Mouse (Mus musculus): ENCODE results near the gene Spats2. TPM values are rescaled to one million over a fixed set of nuclear protein-coding genes. Genes with fewer than 3 reads are reported as not detected.
"Not testable (repeated sequence)": the region's sequence is repeated elsewhere in the genome, so short reads cannot be mapped to it uniquely, and the experiment has no call there.

Spats2 gene
- polyA plus RNA-seq, 1 experiment from 2014 or later, result 23.8 TPM

- ATAC-seq, result peak; percentile 66
- Histone ChIP-seq H3K4me1 (peaks cover 54% of the 10 kb centered on the region), H3K9ac (peak overlapping the region; percentile 82), H3K27me3 (replicated peaks) (peaks cover 7% of the 10 kb centered on the region), H3K36me3 (no peaks in the 10 kb centered on the region), H3K9me3 (replicated peaks) (no peaks in the 10 kb centered on the region), H3K4me3 (peak overlapping the region; percentile 80), H3K27ac (peak overlapping the region; percentile 79), H3K4me2 (peak overlapping the region; percentile 87)
- WGBS (ENCODE audit: insufficient replicate concordance), result under 1% methylated on average over 109 of the region's 115 CpGs
These were observed 532 bp downstream of the Spats2 start for GRCm38 (mm10) chr15:99126081-99126815.

GRCm38 (mm10) chr15:99126816-99127365 is 1.2 kb downstream of the Spats2 start:
- 0 out of 2 replicates have a peak, but pooled peaks have one; percentile 45 for ATAC-seq
- Histone ChIP-seq H3K4me1 (peaks cover 52% of the 10 kb centered on the region), H3K4me2 (peak overlapping the region; percentile 87), H3K9ac (peak overlapping the region; percentile 82), H3K9me3 (replicated peaks) (no peaks in the 10 kb centered on the region), H3K4me3 (peak overlapping the region; percentile 80), H3K27ac (peak overlapping the region; percentile 79), H3K36me3 (no peaks in the 10 kb centered on the region), H3K27me3 (replicated peaks) (peaks cover 5% of the 10 kb centered on the region; the same call in 1 of the 2 replicates)
- under 1% methylated on average over 35 of the region's 35 CpGs for WGBS (ENCODE audit: insufficient replicate concordance)

GRCm38 (mm10) chr15:99127851-99128522 is 2.3 kb downstream of the Spats2 start:
- Histone ChIP-seq H3K9ac (no peak overlapping the region), H3K9me3 (replicated peaks) (no peaks in the 10 kb centered on the region), H3K4me3 (peak overlapping the region; percentile 80; the same call in 1 of the 2 replicates), H3K4me2 (peak overlapping the region; percentile 87), H3K27ac (no peak overlapping the region), H3K4me1 (peaks cover 52% of the 10 kb centered on the region), H3K36me3 (0 out of 2 replicates have a peak, but pooled peaks cover under 1% of the 10 kb centered on the region), H3K27me3 (replicated peaks) (peaks cover 5% of the 10 kb centered on the region; the same call in 1 of the 2 replicates)
- WGBS (ENCODE audit: insufficient replicate concordance), result 43% methylated on average over 6 of the region's 6 CpGs
- no peak for ATAC-seq

- Histone ChIP-seq H3K36me3 (0 out of 2 replicates have a peak, but pooled peaks cover 8% of the 10 kb centered on the region), H3K27ac (no peak overlapping the region), H3K9ac (no peak overlapping the region), H3K4me1 (peaks cover 45% of the 10 kb centered on the region), H3K27me3 (replicated peaks) (peaks cover 5% of the 10 kb centered on the region; the same call in 1 of the 2 replicates), H3K4me2 (no peak overlapping the region), H3K4me3 (no peak overlapping the region), H3K9me3 (replicated peaks) (no peaks in the 10 kb centered on the region)
- 82% methylated on average over 11 of the region's 11 CpGs for WGBS (ENCODE audit: insufficient replicate concordance)
- ATAC-seq, result no peak
These were observed 3.7 kb downstream of the Spats2 start for GRCm38 (mm10) chr15:99129441-99129840.

- no peak overlapping the region for H3K27ac ChIP-seq
- H3K9ac ChIP-seq, result no peak overlapping the region; the same call in 1 of the 2 replicates
- 0 out of 2 replicates have a peak, but pooled peaks cover 8% of the 10 kb centered on the region for H3K36me3 ChIP-seq
- H3K27me3 ChIP-seq (replicated peaks), result peaks cover 5% of the 10 kb centered on the region; the same call in 1 of the 2 replicates
- ATAC-seq, result no peak
- H3K4me1 ChIP-seq, result peaks cover 45% of the 10 kb centered on the region
- H3K4me3 ChIP-seq, result no peak overlapping the region
- WGBS (ENCODE audit: insufficient replicate concordance), result 60% methylated on average over 22 of the region's 22 CpGs
- H3K9me3 ChIP-seq (replicated peaks), result no peaks in the 10 kb centered on the region
- H3K4me2 ChIP-seq, result no peak overlapping the region
These were observed 4.5 kb downstream of the Spats2 start for GRCm38 (mm10) chr15:99129956-99130910.

GRCm38 (mm10) chr15:99138389-99138788 is 12.7 kb downstream of the Spats2 start:
- 0 out of 2 replicates have a peak, but pooled peaks cover 5% of the 10 kb centered on the region for H3K9me3 ChIP-seq (replicated peaks)
- peak overlapping the region; percentile 72 for H3K27ac ChIP-seq
- peaks cover 28% of the 10 kb centered on the region for H3K4me1 ChIP-seq
- no peaks in the 10 kb centered on the region for H3K27me3 ChIP-seq (replicated peaks)
- 30% methylated on average over 5 of the region's 5 CpGs for WGBS (ENCODE audit: insufficient replicate concordance)
- peak overlapping the region; percentile 49 for H3K4me2 ChIP-seq
- peaks cover 18% of the 10 kb centered on the region for H3K36me3 ChIP-seq
- peak; percentile 90 for ATAC-seq
- H3K4me3 ChIP-seq, result no peak overlapping the region
- peak overlapping the region; percentile 53 for H3K9ac ChIP-seq

- Histone ChIP-seq H3K27me3 (replicated peaks) (no peaks in the 10 kb centered on the region), H3K4me2 (no peak overlapping the region), H3K9ac (no peak overlapping the region), H3K4me1 (peaks cover 28% of the 10 kb centered on the region), H3K27ac (no peak overlapping the region), H3K4me3 (no peak overlapping the region), H3K36me3 (peaks cover 14% of the 10 kb centered on the region), H3K9me3 (replicated peaks) (0 out of 2 replicates have a peak, but pooled peaks cover 5% of the 10 kb centered on the region)
- no peak for ATAC-seq
- WGBS (ENCODE audit: insufficient replicate concordance), result 57% methylated on average over 6 of the region's 6 CpGs
These were observed 14.0 kb downstream of the Spats2 start for GRCm38 (mm10) chr15:99139669-99140068.

- ATAC-seq, result no peak
- H3K4me3 ChIP-seq, result no peak overlapping the region
- H3K9ac ChIP-seq, result no peak overlapping the region
- no peak overlapping the region for H3K27ac ChIP-seq
- H3K27me3 ChIP-seq (replicated peaks), result no peaks in the 10 kb centered on the region
- WGBS (ENCODE audit: insufficient replicate concordance), result 80% methylated on average over 7 of the region's 7 CpGs
- peaks cover 71% of the 10 kb centered on the region for H3K36me3 ChIP-seq
- H3K4me1 ChIP-seq, result 0 out of 2 replicates have a peak, but pooled peaks cover 5% of the 10 kb centered on the region
- H3K4me2 ChIP-seq, result no peak overlapping the region
- no peaks in the 10 kb centered on the region for H3K9me3 ChIP-seq (replicated peaks)
These were observed 24.8 kb downstream of the Spats2 start for GRCm38 (mm10) chr15:99150516-99150915.

GRCm38 (mm10) chr15:99151324-99151723 is 25.6 kb downstream of the Spats2 start:
- H3K27me3 ChIP-seq (replicated peaks), result no peaks in the 10 kb centered on the region
- no peaks in the 10 kb centered on the region for H3K9me3 ChIP-seq (replicated peaks)
- no peak overlapping the region for H3K27ac ChIP-seq
- peaks cover 63% of the 10 kb centered on the region for H3K36me3 ChIP-seq
- H3K9ac ChIP-seq, result no peak overlapping the region
- no peak overlapping the region for H3K4me3 ChIP-seq
- ATAC-seq, result no peak
- no peak overlapping the region for H3K4me2 ChIP-seq
- 68% methylated on average over 8 of the region's 8 CpGs for WGBS (ENCODE audit: insufficient replicate concordance)
- 0 out of 2 replicates have a peak, but pooled peaks cover 5% of the 10 kb centered on the region for H3K4me1 ChIP-seq

GRCm38 (mm10) chr15:99153466-99153865 is 27.8 kb downstream of the Spats2 start:
- Histone ChIP-seq H3K9me3 (replicated peaks) (no peaks in the 10 kb centered on the region), H3K36me3 (peaks cover 44% of the 10 kb centered on the region), H3K4me3 (no peak overlapping the region), H3K4me1 (0 out of 2 replicates have a peak, but pooled peaks cover 5% of the 10 kb centered on the region), H3K9ac (no peak overlapping the region), H3K27ac (no peak overlapping the region), H3K4me2 (no peak overlapping the region), H3K27me3 (replicated peaks) (no peaks in the 10 kb centered on the region)
- WGBS (ENCODE audit: insufficient replicate concordance), result 81% methylated on average over 8 of the region's 8 CpGs
- no peak for ATAC-seq

GRCm38 (mm10) chr15:99154515-99154914 is 28.8 kb downstream of the Spats2 start:
- ATAC-seq; H3K4me1 ChIP-seq; H3K9me3 ChIP-seq (replicated peaks); H3K4me2 ChIP-seq; H3K27me3 ChIP-seq (replicated peaks); H3K27ac ChIP-seq; H3K9ac ChIP-seq; H3K4me3 ChIP-seq: not testable (repeated sequence)
- peaks cover 36% of the 10 kb centered on the region for H3K36me3 ChIP-seq
- 60% methylated on average over 10 of the region's 10 CpGs for WGBS (ENCODE audit: insufficient replicate concordance)

All from liver, embryonic 12.5 days (tissue).